Mouse (Mus musculus): ENCODE data around the gene Zswim8. TPM values are rescaled to one million over a fixed set of nuclear protein-coding genes. Genes with fewer than 3 reads are reported as not detected.
"Not testable (repeated sequence)": the region's sequence is repeated elsewhere in the genome, so short reads cannot be mapped to it uniquely, and the experiment has no call there.

Gene Zswim8
- polyA plus RNA-seq, 1 experiment from 2014 or later, result 33.1 TPM

GRCm38 (mm10) chr14:20695761-20696520, 11.4 kb upstream of the Zswim8 start:
- H3K27ac ChIP-seq, result peak overlapping the region; percentile 96
- no peak for DNase-seq (ENCODE audit: low spot score)
- no peaks in the 10 kb centered on the region for H3K9me3 ChIP-seq
- 15% methylated on average over 27 of the region's 27 CpGs for WGBS
- peaks cover 54% of the 10 kb centered on the region for H3K4me1 ChIP-seq
- H3K4me3 ChIP-seq, result peak overlapping the region; percentile 81
- peaks cover 58% of the 10 kb centered on the region for H3K36me3 ChIP-seq
- H3K27me3 ChIP-seq (ENCODE audit: insufficient read depth, poor library complexity, severe bottlenecking), result no peaks in the 10 kb centered on the region

DNA sequence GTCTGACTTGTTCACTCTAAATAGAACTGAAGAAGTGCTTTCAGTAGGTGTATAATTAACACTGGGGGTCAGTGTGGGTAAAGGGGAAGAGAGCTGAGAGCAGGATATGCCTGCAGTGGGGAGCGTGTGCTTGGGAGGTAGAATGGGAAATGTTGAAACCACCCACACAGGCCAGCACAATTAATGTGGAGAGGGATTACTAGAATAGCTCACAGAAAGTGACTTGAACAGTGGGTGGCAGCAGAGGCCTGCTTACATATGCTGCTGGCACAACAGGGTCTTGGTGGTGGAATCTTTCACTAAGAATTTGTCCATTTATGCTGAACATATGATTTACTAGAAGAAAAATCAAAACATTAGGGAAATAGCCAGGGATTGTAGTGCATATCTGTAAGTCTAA, 10.4 kb upstream of the Zswim8 start:
- H3K9me3 ChIP-seq, result no peaks in the 10 kb centered on the region
- H3K27ac ChIP-seq, result no peak overlapping the region
- 30% methylated on average over 1 of the region's 1 CpGs for WGBS
- DNase-seq (ENCODE audit: low spot score), result no peak
- H3K4me3 ChIP-seq, result peak overlapping the region; percentile 81
- peaks cover 48% of the 10 kb centered on the region for H3K36me3 ChIP-seq
- no peaks in the 10 kb centered on the region for H3K27me3 ChIP-seq (ENCODE audit: insufficient read depth, poor library complexity, severe bottlenecking)
- peaks cover 65% of the 10 kb centered on the region for H3K4me1 ChIP-seq

DNA sequence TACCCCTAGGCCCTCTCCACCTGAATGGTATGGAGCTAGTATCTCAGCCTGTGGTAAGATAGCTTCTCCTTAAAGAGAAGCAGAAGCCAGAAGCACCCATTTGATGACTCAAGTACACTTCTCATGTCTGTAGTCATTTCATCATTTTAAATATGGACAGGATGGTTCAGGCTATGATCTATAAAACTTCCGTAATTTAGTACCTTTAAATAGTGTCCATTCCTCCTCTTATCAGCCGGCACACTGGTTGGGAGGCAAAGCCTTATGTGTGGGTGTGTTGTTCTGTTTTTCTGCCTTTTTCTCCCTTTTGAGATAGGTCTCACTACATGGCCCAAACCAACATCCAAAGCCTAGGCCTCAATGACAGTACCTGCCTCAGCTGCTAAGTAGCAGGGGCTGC, 8.8 kb upstream of the Zswim8 start:
- H3K27ac ChIP-seq, result no peak overlapping the region
- no peak for DNase-seq (ENCODE audit: low spot score)
- peaks cover 64% of the 10 kb centered on the region for H3K4me1 ChIP-seq

DNA sequence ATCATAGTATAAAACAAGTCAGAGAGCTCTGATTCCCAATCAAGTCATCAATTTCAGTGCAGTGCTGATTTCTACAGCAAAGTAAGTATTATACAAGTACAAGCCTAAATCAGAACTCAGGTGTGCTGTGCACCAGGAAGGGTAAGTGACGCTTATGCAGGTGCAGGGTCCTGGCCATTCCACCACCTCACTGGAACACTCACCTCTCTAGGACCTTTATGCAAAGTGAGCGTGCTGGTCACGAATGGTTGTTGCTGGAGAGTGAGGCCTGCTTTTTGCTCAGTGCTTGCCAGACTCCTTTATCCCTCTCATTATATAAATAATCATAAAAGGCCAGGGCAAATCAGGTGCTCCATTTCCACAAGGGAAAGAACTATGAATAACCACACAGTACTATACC, 7.0 kb upstream of the Zswim8 start:
- no peak for DNase-seq (ENCODE audit: low spot score)
- Histone ChIP-seq H3K9me3 (no peaks in the 10 kb centered on the region), H3K36me3 (peaks cover 33% of the 10 kb centered on the region), H3K27ac (no peak overlapping the region), H3K27me3 (ENCODE audit: insufficient read depth, poor library complexity, severe bottlenecking) (no peaks in the 10 kb centered on the region), H3K4me1 (peaks cover 46% of the 10 kb centered on the region), H3K4me3 (no peak overlapping the region)
- 91% methylated on average over 3 of the region's 3 CpGs for WGBS

More for the DNA sequence above, 8.8 kb upstream of the Zswim8 start:
- WGBS, result 78% methylated on average over 2 of the region's 2 CpGs
- H3K27me3 ChIP-seq (ENCODE audit: insufficient read depth, poor library complexity, severe bottlenecking), result no peaks in the 10 kb centered on the region
- no peak overlapping the region for H3K4me3 ChIP-seq
- peaks cover 32% of the 10 kb centered on the region for H3K36me3 ChIP-seq
- H3K9me3 ChIP-seq, result no peaks in the 10 kb centered on the region

DNA sequence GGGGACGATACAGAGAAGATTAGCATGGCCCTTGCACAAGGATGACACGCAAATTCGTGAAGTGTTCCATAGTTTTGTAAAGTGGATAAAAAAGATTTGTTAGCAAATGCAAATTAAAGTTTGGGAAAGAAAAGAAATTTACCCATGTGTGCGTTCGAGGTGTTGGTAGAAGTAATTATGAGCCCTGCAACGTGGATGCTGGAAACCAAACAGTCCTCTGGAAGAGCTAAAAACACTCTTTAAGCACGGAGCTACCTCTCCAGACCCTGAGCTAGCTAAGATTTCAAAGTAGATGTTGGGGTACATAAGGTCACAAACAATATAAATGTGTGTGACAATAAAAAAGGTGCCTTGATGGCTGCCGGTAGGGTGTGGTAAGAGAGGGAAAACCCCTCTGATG, 5.8 kb upstream of the Zswim8 start:
- no peak for DNase-seq (ENCODE audit: low spot score)
- WGBS, result 78% methylated on average over 8 of the region's 8 CpGs
- peaks cover 36% of the 10 kb centered on the region for H3K4me1 ChIP-seq
- no peaks in the 10 kb centered on the region for H3K27me3 ChIP-seq (ENCODE audit: insufficient read depth, poor library complexity, severe bottlenecking)
- peak overlapping the region; percentile 98; the same call in 1 of the 2 replicates for H3K27ac ChIP-seq
- no peaks in the 10 kb centered on the region for H3K9me3 ChIP-seq
- peaks cover 35% of the 10 kb centered on the region for H3K36me3 ChIP-seq
- peak overlapping the region; percentile 83 for H3K4me3 ChIP-seq

- no peaks in the 10 kb centered on the region for H3K9me3 ChIP-seq
- DNase-seq (ENCODE audit: low spot score), result no peak
- H3K36me3 ChIP-seq, result peaks cover 35% of the 10 kb centered on the region
- H3K4me3 ChIP-seq, result peak overlapping the region; percentile 83
- H3K27ac ChIP-seq, result peak overlapping the region; percentile 98
- peaks cover 30% of the 10 kb centered on the region for H3K4me1 ChIP-seq
- WGBS, result 9% methylated on average over 15 of the region's 15 CpGs
- H3K27me3 ChIP-seq (ENCODE audit: insufficient read depth, poor library complexity, severe bottlenecking), result no peaks in the 10 kb centered on the region
Measured at GRCm38 (mm10) chr14:20702096-20702740, 5.1 kb upstream of the Zswim8 start.

GRCm38 (mm10) chr14:20702741-20703381, 4.5 kb upstream of the Zswim8 start, which contains the start of gene Chchd1:
Gene Chchd1, plus strand, starts transcription at chr14:20703006.
- Histone ChIP-seq H3K4me1 (peaks cover 26% of the 10 kb centered on the region), H3K27me3 (ENCODE audit: insufficient read depth, poor library complexity, severe bottlenecking) (no peaks in the 10 kb centered on the region), H3K27ac (peak within 1 kb of the TSS; percentile 98), H3K4me3 (peak within 1 kb of the TSS; percentile 83), H3K36me3 (peaks cover 37% of the 10 kb centered on the region), H3K9me3 (no peaks in the 10 kb centered on the region)
- peak; percentile 96 for DNase-seq (ENCODE audit: low spot score)
- WGBS, result under 1% methylated on average over 61 of the region's 61 CpGs

DNA sequence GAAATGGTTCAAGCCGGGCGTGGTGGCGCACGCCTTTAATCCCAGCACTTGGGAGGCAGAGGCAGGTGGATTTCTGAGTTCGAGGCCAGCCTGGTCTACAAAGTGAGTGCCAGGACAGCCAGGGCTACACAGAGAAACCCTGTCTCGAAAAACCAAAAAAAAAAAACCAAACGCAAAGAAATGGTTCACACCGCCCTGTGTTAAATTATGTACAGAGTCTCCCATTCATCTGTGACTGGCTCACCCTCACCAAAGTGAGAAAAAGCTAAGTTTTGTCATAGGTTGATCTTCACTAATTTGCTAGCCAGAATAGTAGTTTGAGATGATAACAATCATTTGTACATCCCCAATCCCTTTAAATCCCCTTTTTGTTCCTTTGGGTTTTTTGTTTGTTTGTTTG, 3.9 kb upstream of the Zswim8 start:
- WGBS, result 10% methylated on average over 8 of the region's 8 CpGs
- H3K4me3 ChIP-seq, result peak overlapping the region; percentile 83
- DNase-seq (ENCODE audit: low spot score); H3K27me3 ChIP-seq (ENCODE audit: insufficient read depth, poor library complexity, severe bottlenecking); H3K9me3 ChIP-seq: not testable (repeated sequence)
- peak overlapping the region; percentile 98 for H3K27ac ChIP-seq
- H3K4me1 ChIP-seq, result peaks cover 24% of the 10 kb centered on the region
- peaks cover 31% of the 10 kb centered on the region for H3K36me3 ChIP-seq

GRCm38 (mm10) chr14:20708239-20708638, 887 bp downstream of the Zswim8 start:
- no peak for DNase-seq (ENCODE audit: low spot score)
- 15% methylated on average over 10 of the region's 10 CpGs for WGBS

GRCm38 (mm10) chr14:20713832-20714231, 6.5 kb downstream of the Zswim8 start:
- Histone ChIP-seq H3K36me3 (peaks cover 92% of the 10 kb centered on the region), H3K4me3 (no peak overlapping the region), H3K27me3 (ENCODE audit: insufficient read depth, poor library complexity, severe bottlenecking) (no peaks in the 10 kb centered on the region), H3K4me1 (peaks cover 38% of the 10 kb centered on the region), H3K27ac (peak overlapping the region; percentile 80), H3K9me3 (no peaks in the 10 kb centered on the region)
- peak; percentile 87 for DNase-seq (ENCODE audit: low spot score)
- 33% methylated on average over 11 of the region's 11 CpGs for WGBS

More at GRCm38 (mm10) chr14:20708239-20708638, 887 bp downstream of the Zswim8 start:
- peaks cover 56% of the 10 kb centered on the region for H3K36me3 ChIP-seq
- peaks cover 30% of the 10 kb centered on the region for H3K4me1 ChIP-seq
- no peaks in the 10 kb centered on the region for H3K9me3 ChIP-seq
- peak overlapping the region; percentile 100 for H3K4me3 ChIP-seq
- H3K27me3 ChIP-seq (ENCODE audit: insufficient read depth, poor library complexity, severe bottlenecking), result no peaks in the 10 kb centered on the region
- peak overlapping the region; percentile 98 for H3K27ac ChIP-seq

DNA sequence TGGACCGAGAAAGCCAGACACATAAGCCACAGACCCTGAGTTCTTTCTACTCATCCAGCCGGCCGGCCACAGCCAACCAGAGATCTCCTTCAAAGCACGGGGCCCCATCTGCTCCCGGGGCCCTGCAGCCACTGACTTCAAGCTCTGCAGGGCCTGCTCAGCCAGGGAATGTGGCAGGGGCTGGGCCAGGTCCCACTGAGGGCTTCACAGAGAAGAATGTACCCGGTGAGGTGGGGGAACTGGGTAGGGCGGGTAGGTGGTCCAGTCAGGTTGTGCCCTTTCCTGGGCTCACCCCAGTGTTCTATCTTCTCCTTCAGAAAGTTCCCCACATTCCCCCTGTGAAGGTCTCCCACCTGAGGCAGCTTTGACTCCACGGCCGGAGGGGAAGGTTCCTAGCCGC, 11.1 kb downstream of the Zswim8 start:
- Histone ChIP-seq H3K9me3 (no peaks in the 10 kb centered on the region), H3K27ac (no peak overlapping the region), H3K4me1 (peaks cover 14% of the 10 kb centered on the region), H3K27me3 (ENCODE audit: insufficient read depth, poor library complexity, severe bottlenecking) (no peaks in the 10 kb centered on the region), H3K36me3 (peaks cover 99% of the 10 kb centered on the region), H3K4me3 (no peak overlapping the region)
- DNase-seq (ENCODE audit: low spot score), result no peak
- WGBS, result 85% methylated on average over 10 of the region's 10 CpGs

GRCm38 (mm10) chr14:20719767-20720166, 12.4 kb downstream of the Zswim8 start:
- H3K4me3 ChIP-seq, result no peak overlapping the region
- 93% methylated on average over 12 of the region's 12 CpGs for WGBS
- DNase-seq (ENCODE audit: low spot score), result no peak
- H3K36me3 ChIP-seq, result peaks cover 99% of the 10 kb centered on the region
- H3K27me3 ChIP-seq (ENCODE audit: insufficient read depth, poor library complexity, severe bottlenecking), result no peaks in the 10 kb centered on the region
- H3K4me1 ChIP-seq, result peaks cover 1% of the 10 kb centered on the region
- H3K27ac ChIP-seq, result no peak overlapping the region
- H3K9me3 ChIP-seq, result no peaks in the 10 kb centered on the region

- Histone ChIP-seq H3K27me3 (ENCODE audit: insufficient read depth, poor library complexity, severe bottlenecking) (no peaks in the 10 kb centered on the region), H3K9me3 (no peaks in the 10 kb centered on the region), H3K27ac (no peak overlapping the region), H3K4me3 (no peak overlapping the region), H3K36me3 (peaks cover 98% of the 10 kb centered on the region), H3K4me1 (peaks cover 15% of the 10 kb centered on the region)
- DNase-seq (ENCODE audit: low spot score), result no peak
- WGBS, result 82% methylated on average over 4 of the region's 4 CpGs
Measured at GRCm38 (mm10) chr14:20721371-20721770, 14.0 kb downstream of the Zswim8 start.
